Mouse (Mus musculus) neural tube, embryonic 11.5 days (tissue): ENCODE measurements around the gene Gnb5. TPM values are rescaled to one million over a fixed set of nuclear protein-coding genes. Genes with fewer than 3 reads are reported as not detected.
"Not testable (repeated sequence)": the region's sequence is repeated elsewhere in the genome, so short reads cannot be mapped to it uniquely, and the experiment has no call there.

ENCODE experiments used
- ATAC-seq: fragments of 200-750 bp; cut with Nextera tagmentation; 2 replicates; pipeline ENCODE4 v1.8.0; 2017; ENCODE audit warnings: moderate number of reproducible peaks, mild to moderate bottlenecking, moderate TSS enrichment, moderate library complexity; ENCODE audit not compliant: insufficient read depth, low FRiP score, low TSS enrichment
- DNase-seq: peaks from one replicate; pipeline ENCODE4 v3.0.0-alpha.2; 2015; ENCODE audit warnings: low spot score
- H3K27ac ChIP-seq: fragments of 300-500 bp; sonication (generic); 2 replicates; pipeline ENCODE4 v1.5.1; 2014; ENCODE audit warnings: low read depth, mild to moderate bottlenecking, low read length
- H3K27me3 ChIP-seq: fragments of 300-500 bp; sonication (generic); 2 replicates; pipeline ENCODE4 v1.6.1; 2014; ENCODE audit warnings: mild to moderate bottlenecking, low read length, mixed read lengths; ENCODE audit not compliant: control insufficient read depth, insufficient read depth
- H3K36me3 ChIP-seq: fragments of 300-500 bp; sonication (generic); 2 replicates; pipeline ENCODE4 v1.6.1; 2014; ENCODE audit warnings: mild to moderate bottlenecking, low read length, moderate library complexity, mixed read lengths; ENCODE audit not compliant: control insufficient read depth, insufficient read depth
- H3K4me1 ChIP-seq: fragments of 300-500 bp; sonication (generic); 2 replicates; pipeline ENCODE4 v1.6.1; 2014; ENCODE audit warnings: low read length, mixed read lengths; ENCODE audit not compliant: control insufficient read depth, insufficient read depth
- H3K4me2 ChIP-seq: fragments of 300-500 bp; sonication (generic); 2 replicates; pipeline ENCODE4 v1.6.1; 2014; ENCODE audit warnings: low read depth, mild to moderate bottlenecking, moderate library complexity
- H3K4me3 ChIP-seq: fragments of 300-500 bp; sonication (generic); 2 replicates; pipeline ENCODE4 v1.5.1; 2014; ENCODE audit warnings: low read depth, low read length
- H3K9ac ChIP-seq: fragments of 300-500 bp; sonication (generic); 2 replicates; pipeline ENCODE4 v1.6.1; 2014; ENCODE audit warnings: mild to moderate bottlenecking, low read length
- H3K9me3 ChIP-seq: fragments of 300-500 bp; sonication (generic); 2 replicates; pipeline ENCODE4 v1.6.1; 2016; ENCODE audit warnings: low read length; ENCODE audit not compliant: control insufficient read depth
- WGBS: fragments of 180-500 bp; shearing (Covaris S2); extraction: QIAGEN DNeasy Blood & Tissue Kit; methylation state at CpG from one replicate; pipeline ENCODE4 v1.1.7; 2014; 5-methylcytosine and 5-hydroxymethylcytosine counted together
- polyA plus RNA-seq: library from polyadenylated mRNA; unstranded; fragments of >200 nt; fragmentation: Nextera tagmentation; extraction: Ambion mirVana; gene quantifications from 2 replicates; pipeline ENCODE4 v1.2.1, GENCODE M21; 2014

Gene Gnb5
- polyA plus RNA-seq, 1 experiment from 2014 or later: 34.2 TPM

- 89% methylated on average over 4 of the region's 4 CpGs for WGBS
- Histone ChIP-seq H3K27ac (no peak overlapping the region), H3K4me1 (no peaks in the 10 kb centered on the region), H3K9ac (no peak overlapping the region), H3K27me3 (no peaks in the 10 kb centered on the region), H3K36me3 (no peaks in the 10 kb centered on the region), H3K4me3 (no peak overlapping the region), H3K9me3 (no peaks in the 10 kb centered on the region), H3K4me2 (no peak overlapping the region)
- ATAC-seq: no peak
- no peak for DNase-seq
These were observed 49.7 kb downstream of the Gnb5 start for GRCm38 (mm10) chr9:75355783-75356182.

GRCm38 (mm10) chr9:75357087-75357654, 51.1 kb downstream of the Gnb5 start:
- Histone ChIP-seq H3K9me3 (no peaks in the 10 kb centered on the region), H3K27me3 (no peaks in the 10 kb centered on the region), H3K4me2 (no peak overlapping the region), H3K36me3 (no peaks in the 10 kb centered on the region), H3K9ac (no peak overlapping the region), H3K27ac (no peak overlapping the region), H3K4me3 (no peak overlapping the region), H3K4me1 (no peaks in the 10 kb centered on the region)
- 80% methylated on average over 9 of the region's 9 CpGs for WGBS
- DNase-seq (no peak), ATAC-seq (no peak)

- WGBS: 46% methylated on average over 5 of the region's 5 CpGs
- no peak overlapping the region for H3K27ac ChIP-seq
- peak; percentile 38; the same call in 1 of the 2 replicates for ATAC-seq
These were observed 55.6 kb downstream of the Gnb5 start for GRCm38 (mm10) chr9:75361699-75362098.

GRCm38 (mm10) chr9:75362201-75362600, 56.1 kb downstream of the Gnb5 start:
- no peaks in the 10 kb centered on the region for H3K9me3 ChIP-seq
- H3K4me1 ChIP-seq: no peaks in the 10 kb centered on the region
- ATAC-seq (no peak), DNase-seq (no peak)
- no peaks in the 10 kb centered on the region for H3K36me3 ChIP-seq
- H3K27ac ChIP-seq: no peak overlapping the region
- H3K4me2 ChIP-seq: no peak overlapping the region
- no peak overlapping the region for H3K9ac ChIP-seq
- no peaks in the 10 kb centered on the region for H3K27me3 ChIP-seq
- H3K4me3 ChIP-seq: no peak overlapping the region
- 92% methylated on average over 4 of the region's 4 CpGs for whole genome bisulfite sequencing

More at GRCm38 (mm10) chr9:75361699-75362098, 55.6 kb downstream of the Gnb5 start:
- no peaks in the 10 kb centered on the region for H3K9me3 ChIP-seq
- H3K9ac ChIP-seq: no peak overlapping the region
- no peak overlapping the region for H3K4me3 ChIP-seq
- H3K27me3 ChIP-seq: no peaks in the 10 kb centered on the region
- H3K4me2 ChIP-seq: no peak overlapping the region
- no peaks in the 10 kb centered on the region for H3K36me3 ChIP-seq
- H3K4me1 ChIP-seq: no peaks in the 10 kb centered on the region
- peak; percentile 57 for DNase-seq

GRCm38 (mm10) chr9:75363001-75363400, 56.9 kb downstream of the Gnb5 start:
- no peak overlapping the region for H3K27ac ChIP-seq
- H3K4me2 ChIP-seq: no peak overlapping the region
- H3K9ac ChIP-seq: no peak overlapping the region
- H3K27me3 ChIP-seq: no peaks in the 10 kb centered on the region
- H3K9me3 ChIP-seq: no peaks in the 10 kb centered on the region
- H3K36me3 ChIP-seq: no peaks in the 10 kb centered on the region
- DNase-seq (no peak), ATAC-seq (no peak)
- no peaks in the 10 kb centered on the region for H3K4me1 ChIP-seq
- no peak overlapping the region for H3K4me3 ChIP-seq
- WGBS: 82% methylated on average over 5 of the region's 5 CpGs

GRCm38 (mm10) chr9:75363702-75364101, 57.6 kb downstream of the Gnb5 start:
- H3K4me1 ChIP-seq, ATAC-seq, H3K27ac ChIP-seq, H3K27me3 ChIP-seq, H3K36me3 ChIP-seq, H3K9ac ChIP-seq, DNase-seq, H3K9me3 ChIP-seq, H3K4me3 ChIP-seq, H3K4me2 ChIP-seq: not testable (repeated sequence)
- 73% methylated on average over 7 of the region's 7 CpGs for WGBS

GRCm38 (mm10) chr9:75365195-75365594, 59.1 kb downstream of the Gnb5 start:
- WGBS: 85% methylated on average over 4 of the region's 4 CpGs
- no peaks in the 10 kb centered on the region for H3K36me3 ChIP-seq
- H3K4me2 ChIP-seq: no peak overlapping the region
- no peak overlapping the region for H3K27ac ChIP-seq
- no peak for DNase-seq
- no peaks in the 10 kb centered on the region for H3K4me1 ChIP-seq
- no peaks in the 10 kb centered on the region for H3K27me3 ChIP-seq
- no peak for ATAC-seq
- H3K9ac ChIP-seq: no peak overlapping the region
- no peaks in the 10 kb centered on the region for H3K9me3 ChIP-seq
- no peak overlapping the region for H3K4me3 ChIP-seq

- H3K9me3 ChIP-seq: no peaks in the 10 kb centered on the region
- H3K36me3 ChIP-seq: no peaks in the 10 kb centered on the region
- no peaks in the 10 kb centered on the region for H3K4me1 ChIP-seq
- 69% methylated on average over 5 of the region's 5 CpGs for WGBS
- H3K9ac ChIP-seq: no peak overlapping the region
- H3K27me3 ChIP-seq: no peaks in the 10 kb centered on the region
- ATAC-seq (no peak), DNase-seq (no peak)
- no peak overlapping the region for H3K4me2 ChIP-seq
- no peak overlapping the region for H3K27ac ChIP-seq
- H3K4me3 ChIP-seq: no peak overlapping the region
These were observed 60.1 kb downstream of the Gnb5 start for GRCm38 (mm10) chr9:75366191-75366590.

GRCm38 (mm10) chr9:75368779-75369178, 62.7 kb downstream of the Gnb5 start:
- Histone ChIP-seq H3K4me1 (no peaks in the 10 kb centered on the region), H3K4me2 (no peak overlapping the region), H3K27ac (no peak overlapping the region), H3K9me3 (no peaks in the 10 kb centered on the region), H3K4me3 (no peak overlapping the region), H3K27me3 (no peaks in the 10 kb centered on the region), H3K36me3 (no peaks in the 10 kb centered on the region), H3K9ac (no peak overlapping the region)
- 83% methylated on average over 3 of the region's 3 CpGs for WGBS
- ATAC-seq: no peak
- no peak for DNase-seq
